Mouse (Mus musculus) splenic B cell, adult 2 months (primary cell): Measurements from ENCODE around the gene Hist1h2bk.
"Not testable (repeated sequence)": the region's sequence is repeated elsewhere in the genome, so short reads cannot be mapped to it uniquely, and the experiment has no call there.

Experiments
- DNase-seq: peaks from one replicate; pipeline ENCODE4 v3.0.0-alpha.2; 2011; ENCODE audit warnings: low read depth, low spot score
- H3K27me3 ChIP-seq: 2 replicates; pipeline ENCODE4 v1.6.1; 2012; ENCODE audit warnings: mild to moderate bottlenecking, low read length, moderate library complexity, mixed read lengths; ENCODE audit not compliant: control insufficient read depth, poor library complexity, insufficient read depth, severe bottlenecking
- H3K36me3 ChIP-seq: 2 replicates; pipeline ENCODE4 v1.6.1; 2012; ENCODE audit warnings: mild to moderate bottlenecking, low read length, moderate library complexity, mixed read lengths; ENCODE audit not compliant: control insufficient read depth, poor library complexity, insufficient read depth, severe bottlenecking

Hist1h2bk gene

DNA sequence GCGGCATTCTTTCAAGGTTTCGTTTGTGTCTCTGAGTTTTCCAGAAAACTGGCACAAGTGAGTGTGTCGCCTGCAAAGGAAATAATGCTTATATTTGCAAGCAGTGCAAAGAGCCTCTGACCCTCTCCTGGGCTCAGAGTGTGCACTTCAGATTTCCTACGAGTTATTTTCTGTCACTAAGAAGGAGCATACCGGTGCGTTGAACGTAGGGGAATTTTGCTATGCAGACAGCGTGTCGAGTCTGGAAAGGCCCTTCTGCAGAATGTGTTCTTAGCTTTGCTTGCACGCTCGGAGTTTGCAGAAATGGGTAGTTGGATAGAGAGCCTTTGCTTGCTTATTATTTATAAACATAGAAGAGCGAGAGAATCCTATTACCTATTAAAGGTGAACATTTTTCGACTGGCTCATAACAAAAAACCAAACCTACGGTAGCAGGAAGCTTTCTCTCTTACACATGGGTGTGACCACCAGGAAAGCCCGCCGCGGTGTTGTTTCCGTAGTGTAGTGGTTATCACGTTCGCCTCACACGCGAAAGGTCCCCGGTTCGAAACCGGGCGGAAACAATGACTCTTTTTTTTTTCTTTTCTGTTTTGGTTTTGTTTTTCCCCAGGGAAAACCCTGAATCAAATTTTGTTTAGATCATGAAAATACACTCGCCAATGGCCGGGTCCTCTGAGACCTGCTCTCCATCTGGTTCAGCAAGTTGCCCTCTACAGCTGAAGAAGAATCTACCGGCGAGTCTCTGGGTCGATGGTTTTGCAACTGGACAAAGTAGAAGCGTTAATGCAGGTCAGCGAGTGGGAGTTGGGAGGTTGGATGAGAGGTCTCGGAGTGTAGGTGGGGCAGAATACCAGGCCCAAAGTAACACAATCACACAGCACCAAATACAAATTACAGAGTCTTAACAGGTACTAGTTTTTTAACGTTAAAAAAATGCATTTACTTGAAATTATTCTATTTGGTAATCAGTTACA, 9.3 kb upstream of the Hist1h2bk start:
- Histone ChIP-seq H3K27me3 (no peaks in the 10 kb centered on the region), H3K36me3 (no peaks in the 10 kb centered on the region)
- DNase-seq: peak; percentile 91

DNA sequence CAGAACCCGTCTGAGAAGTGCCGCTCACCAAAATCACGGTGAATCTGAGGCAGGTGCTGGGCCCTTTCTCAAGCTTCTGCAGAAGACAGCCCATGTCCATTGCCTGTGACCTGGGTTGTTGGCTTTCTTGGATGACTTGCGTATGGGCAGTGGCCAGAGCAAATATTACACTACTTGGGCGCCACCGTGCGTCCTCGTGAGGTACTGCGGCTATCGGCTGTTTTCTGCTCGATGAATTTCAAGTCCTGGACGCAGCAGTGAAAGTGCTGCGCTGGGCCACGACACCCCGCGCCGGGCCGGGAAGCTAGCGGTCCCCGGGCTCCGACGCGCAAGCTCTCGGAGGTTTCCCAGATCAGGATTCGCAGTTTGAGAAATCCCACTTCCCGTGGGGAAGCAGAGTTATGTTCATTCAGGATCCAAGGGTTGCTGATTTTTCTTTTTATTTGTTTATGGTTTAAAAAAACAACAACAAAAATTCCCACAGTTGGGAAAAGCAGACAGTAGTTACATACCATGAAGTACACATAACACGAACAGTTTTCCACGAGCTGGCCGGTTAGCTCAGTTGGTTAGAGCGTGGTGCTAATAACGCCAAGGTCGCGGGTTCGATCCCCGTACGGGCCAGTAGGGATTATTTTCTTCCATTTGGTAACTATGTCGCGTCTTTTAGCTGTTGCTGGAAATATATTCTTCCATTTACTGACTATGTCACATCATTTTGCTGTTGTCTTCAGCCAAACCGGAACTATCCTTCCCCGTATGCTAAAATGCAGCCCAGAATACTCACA, 6.8 kb upstream of the Hist1h2bk start:
- DNase-seq: peak; percentile 96
- no peaks in the 10 kb centered on the region for H3K27me3 ChIP-seq
- H3K36me3 ChIP-seq: no peaks in the 10 kb centered on the region

DNA sequence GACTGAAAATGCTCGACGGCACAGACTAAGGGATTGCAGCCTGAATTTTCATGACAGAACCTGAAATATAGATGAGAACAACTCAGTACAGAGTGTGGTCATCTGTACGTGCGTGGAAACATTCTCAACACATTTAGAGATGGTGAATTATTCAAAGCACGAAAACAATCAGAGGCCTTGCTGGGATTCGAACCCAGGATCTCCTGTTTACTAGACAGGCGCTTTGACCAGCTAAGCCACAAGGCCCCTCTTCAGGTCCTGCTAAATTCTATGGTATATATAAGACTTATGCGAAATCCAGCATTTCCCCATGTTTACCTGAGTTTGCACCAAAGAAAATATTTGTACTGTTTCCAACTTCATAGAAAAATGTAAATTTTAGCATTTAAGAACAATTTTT, 5.7 kb upstream of the Hist1h2bk start:
- DNase-seq: no peak

DNA sequence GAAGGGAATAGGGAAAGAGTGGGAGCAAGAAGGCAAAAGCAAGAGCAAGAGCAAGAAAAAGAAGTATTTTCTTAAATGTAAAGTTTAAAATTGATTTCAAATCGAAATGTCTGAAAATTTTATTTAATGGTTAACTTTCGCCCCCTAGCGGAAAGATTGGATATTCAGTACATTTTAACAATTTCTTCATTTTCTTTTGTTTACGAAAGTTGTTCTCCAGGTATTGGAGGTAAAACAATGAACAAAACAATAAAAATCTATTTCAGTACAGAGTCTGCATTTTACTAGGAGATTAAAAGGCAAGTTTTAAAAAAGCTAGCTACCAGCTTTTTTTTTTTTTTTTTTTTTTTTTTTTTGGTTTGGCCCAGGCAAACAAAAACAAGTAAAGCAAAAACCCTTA, 5.2 kb upstream of the Hist1h2bk start:
- Histone ChIP-seq H3K36me3 (no peaks in the 10 kb centered on the region), H3K27me3 (no peaks in the 10 kb centered on the region)
- peak; percentile 76 for DNase-seq

More for the DNA sequence above, 5.7 kb upstream of the Hist1h2bk start:
- no peaks in the 10 kb centered on the region for H3K27me3 ChIP-seq
- no peaks in the 10 kb centered on the region for H3K36me3 ChIP-seq

DNA sequence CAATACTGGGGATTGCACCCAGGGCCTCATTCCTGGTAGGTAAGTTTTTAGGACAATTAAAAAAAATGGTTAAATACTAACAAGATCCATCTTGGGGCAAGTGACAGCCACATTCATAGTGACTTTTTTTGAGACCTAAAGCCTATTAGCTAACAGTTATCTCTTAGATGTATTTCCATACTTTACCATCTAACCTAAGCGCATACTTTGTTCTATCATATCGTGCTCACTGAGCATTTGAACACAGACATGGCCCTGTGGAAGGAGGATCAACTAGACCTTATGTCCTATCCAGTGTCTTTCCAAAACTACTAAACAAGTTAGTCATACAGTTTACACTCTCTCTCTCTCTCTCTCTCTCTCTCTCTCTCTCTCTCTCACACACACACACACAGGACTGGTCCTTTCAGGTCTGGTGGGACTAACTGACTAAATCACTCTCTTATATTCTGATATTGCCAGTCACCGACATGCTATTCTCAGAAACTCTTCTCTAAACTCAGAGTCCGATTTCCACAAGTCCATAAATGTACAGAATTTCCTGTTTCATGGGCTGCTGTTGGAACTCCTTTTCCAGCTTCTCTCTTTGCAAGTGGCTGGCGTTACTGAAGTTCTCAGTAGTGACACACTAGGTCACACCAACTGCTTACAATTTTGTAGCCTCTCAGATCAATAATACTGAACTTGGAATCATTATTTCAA, 1.8 kb upstream of the Hist1h2bk start:
- no peaks in the 10 kb centered on the region for H3K36me3 ChIP-seq
- no peak for DNase-seq
- H3K27me3 ChIP-seq: no peaks in the 10 kb centered on the region

DNA sequence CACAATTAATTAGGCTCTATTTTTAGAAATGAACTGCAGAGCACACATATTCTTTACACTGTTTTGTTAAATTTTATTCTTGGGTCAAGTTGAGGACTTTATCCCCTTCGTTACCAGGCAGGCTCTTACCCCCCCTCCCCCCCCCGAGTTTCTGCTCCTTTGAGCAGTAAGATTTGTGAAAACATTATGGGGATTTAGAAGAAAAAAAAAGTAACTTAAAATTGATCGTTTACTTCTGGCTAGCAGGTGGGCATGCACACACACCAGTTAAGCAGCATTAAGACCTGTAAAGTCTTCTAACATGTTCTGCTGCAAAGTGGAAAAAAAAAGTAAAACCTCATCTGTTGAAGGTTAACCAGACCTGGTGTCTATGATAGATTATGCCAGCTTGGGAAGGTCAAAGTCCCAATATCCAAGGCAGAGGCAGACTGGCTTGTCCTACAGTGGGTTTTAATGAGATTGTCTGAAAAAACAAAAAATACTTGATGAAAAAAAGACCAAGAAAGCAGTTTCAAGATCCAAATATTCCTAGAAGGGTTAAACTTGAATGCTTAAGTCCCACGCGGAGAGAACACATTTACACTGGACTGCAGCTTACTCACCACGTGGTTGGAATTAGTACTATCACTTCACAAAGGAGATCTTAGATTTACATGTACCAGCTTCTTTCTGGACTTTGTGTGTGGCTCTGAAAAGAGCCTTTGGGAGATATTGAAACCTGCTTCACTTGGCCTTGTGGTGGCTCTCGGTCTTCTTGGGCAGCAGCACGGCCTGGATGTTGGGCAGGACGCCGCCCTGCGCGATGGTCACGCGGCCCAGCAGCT, 1.0 kb upstream of the Hist1h2bk start:
- no peak for DNase-seq
- Histone ChIP-seq H3K36me3 (no peaks in the 10 kb centered on the region), H3K27me3 (no peaks in the 10 kb centered on the region)

DNA sequence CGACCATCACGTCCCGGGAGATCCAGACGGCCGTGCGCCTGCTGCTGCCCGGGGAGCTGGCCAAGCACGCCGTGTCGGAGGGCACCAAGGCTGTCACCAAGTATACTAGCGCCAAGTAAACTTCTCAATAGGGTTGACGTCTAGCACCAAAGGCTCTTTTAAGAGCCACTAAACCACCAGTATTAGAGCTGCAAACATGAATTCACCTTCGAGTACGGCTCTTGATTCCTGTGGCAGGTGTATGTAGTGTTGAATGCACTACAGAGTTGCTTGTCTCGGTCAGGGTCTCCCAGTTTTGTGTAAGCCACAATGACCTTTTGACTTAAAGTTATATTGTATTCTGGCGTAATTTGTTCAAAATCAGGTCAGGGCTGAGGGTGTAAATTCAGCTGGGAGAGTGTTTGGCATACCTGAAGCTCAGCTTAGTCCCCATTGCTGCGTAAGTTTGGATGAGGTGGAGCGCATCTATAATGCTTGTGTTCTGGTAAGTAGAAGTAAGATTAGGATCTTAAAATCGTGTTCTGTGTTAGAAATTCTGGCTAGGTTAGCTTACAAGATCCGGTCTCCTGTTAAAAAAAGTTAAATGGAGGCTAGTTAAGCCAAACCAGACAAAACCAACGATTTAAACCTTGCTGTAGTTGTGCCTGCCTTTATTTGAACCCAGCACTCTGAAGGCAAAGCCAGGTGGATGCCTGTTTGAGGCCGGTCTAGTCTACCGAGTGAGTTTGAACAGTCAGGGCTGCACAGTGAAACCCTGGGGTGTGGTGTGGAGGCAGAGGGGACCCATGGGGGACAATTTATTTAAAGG, 683 bp downstream of the Hist1h2bk start:
- Histone ChIP-seq H3K36me3 (no peaks in the 10 kb centered on the region), H3K27me3 (no peaks in the 10 kb centered on the region)
- no peak for DNase-seq

DNA sequence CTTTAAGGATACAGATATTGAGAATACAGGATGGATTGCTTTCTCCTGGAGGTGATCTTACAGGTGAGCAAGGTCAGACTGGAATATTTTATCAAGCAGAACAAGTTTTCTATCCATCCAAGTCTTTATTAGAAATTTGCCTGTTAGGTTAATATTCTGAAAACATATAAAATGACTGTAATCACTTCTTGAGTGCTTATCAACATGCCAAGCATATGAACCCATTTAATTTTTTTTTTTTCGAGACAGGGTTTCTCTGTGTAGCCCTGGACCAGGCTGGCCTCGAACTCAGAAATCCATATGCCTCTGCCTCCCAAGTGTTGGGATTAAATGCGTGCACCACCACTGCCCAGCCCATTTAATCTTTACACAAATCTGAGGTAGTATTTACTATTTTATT, 1.3 kb downstream of the Hist1h2bk start:
- no peak for DNase-seq
- Histone ChIP-seq H3K36me3 (no peaks in the 10 kb centered on the region), H3K27me3 (no peaks in the 10 kb centered on the region)

DNA sequence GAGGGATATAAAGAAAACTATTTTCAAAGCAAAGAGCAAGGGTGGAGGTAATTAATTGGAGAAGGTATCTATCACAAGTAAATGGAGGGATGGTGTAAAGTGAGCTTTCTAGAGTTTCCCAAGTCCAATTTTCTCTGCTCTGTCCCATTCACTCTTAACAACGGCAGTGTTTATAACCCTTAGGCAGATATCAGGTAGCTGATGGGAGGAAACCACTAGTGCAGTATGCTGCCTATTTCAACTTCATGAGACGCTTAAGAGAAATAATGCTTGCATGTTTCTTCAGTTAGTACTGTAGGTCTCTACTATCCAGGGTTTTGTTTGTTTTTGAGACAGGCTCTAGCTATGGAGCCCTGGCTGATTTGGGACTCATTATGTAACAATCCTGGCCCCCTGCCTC, 1.7 kb downstream of the Hist1h2bk start:
- Histone ChIP-seq H3K36me3 (no peaks in the 10 kb centered on the region), H3K27me3 (no peaks in the 10 kb centered on the region)
- no peak for DNase-seq

DNA sequence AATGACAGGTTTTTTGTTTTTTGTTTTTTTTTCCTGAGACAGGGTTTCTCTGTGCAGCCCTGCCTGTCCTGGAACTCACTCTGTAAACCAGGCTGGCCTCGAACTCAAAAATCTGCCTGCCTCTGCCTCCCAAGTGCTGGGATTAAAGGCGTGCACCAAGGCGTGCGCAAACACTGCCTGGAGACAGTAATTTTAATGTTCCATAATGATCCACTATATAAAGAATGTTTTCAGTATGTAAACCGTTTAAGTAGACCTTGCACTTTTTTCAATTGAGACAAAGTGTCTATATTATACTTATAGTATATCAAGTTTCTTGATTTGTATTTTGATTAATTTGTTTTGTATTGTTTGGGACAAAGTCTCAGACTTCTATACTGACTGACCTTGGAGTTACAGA, 3.7 kb downstream of the Hist1h2bk start:
- no peaks in the 10 kb centered on the region for H3K27me3 ChIP-seq
- H3K36me3 ChIP-seq: no peaks in the 10 kb centered on the region
- no peak for DNase-seq

DNA sequence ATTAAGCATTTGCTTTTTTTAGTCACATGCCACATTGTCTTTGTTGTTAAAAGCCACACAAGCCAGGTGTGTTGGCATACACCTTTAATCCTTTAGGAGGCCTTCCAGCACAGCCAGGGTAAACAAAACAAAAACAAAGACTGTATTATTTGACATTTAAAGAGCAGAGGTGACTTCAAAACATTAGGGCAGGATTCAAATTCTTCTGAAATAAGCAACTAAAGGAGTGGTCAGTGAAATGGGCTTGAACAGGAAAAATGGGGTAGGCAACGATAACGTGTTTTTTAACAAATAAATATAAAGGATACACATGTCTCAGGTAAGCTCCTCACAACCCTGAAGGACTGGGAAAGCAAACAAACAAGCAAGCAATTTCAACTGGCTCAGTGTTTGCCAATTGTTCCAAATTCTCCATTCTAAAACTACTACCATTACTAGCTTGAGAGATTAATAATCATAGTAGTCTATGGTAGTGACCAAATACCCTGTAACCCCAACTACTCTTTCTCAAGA, 4.3 kb downstream of the Hist1h2bk start:
- Histone ChIP-seq H3K27me3 (no peaks in the 10 kb centered on the region), H3K36me3 (no peaks in the 10 kb centered on the region)
- no peak for DNase-seq

DNA sequence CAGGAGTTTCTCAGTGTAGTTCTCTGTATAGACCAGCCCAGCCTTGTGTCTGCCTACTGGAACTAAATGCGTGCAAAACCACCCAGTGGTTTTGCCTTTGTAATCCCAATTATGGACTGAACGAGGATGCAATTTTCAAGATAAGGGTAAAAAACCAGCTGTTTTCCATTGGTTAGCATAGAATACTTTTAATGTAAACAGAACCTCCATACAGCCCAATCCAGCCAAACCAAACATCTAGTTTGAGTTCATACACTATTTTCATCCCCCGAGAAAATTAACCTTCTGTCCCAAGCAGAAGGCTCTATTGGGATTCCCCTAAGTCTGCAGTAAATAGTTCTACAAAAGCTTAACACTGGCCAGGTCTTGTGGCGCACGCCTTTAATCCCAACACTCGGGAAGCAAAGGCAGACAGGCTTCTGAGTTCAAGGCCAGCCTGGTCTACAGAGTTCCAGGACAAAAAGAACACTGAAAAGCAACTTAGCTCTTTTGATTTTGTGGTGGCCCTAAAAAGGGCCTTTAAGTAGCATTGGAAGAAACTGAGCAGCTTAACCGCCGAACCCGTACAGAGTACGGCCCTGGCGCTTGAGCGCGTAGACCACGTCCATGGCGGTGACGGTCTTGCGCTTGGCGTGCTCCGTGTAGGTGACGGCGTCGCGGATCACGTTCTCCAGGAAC, 4.9 kb downstream of the Hist1h2bk start:
- no peaks in the 10 kb centered on the region for H3K27me3 ChIP-seq
- DNase-seq: peak; percentile 59
- H3K36me3 ChIP-seq: no peaks in the 10 kb centered on the region

DNA sequence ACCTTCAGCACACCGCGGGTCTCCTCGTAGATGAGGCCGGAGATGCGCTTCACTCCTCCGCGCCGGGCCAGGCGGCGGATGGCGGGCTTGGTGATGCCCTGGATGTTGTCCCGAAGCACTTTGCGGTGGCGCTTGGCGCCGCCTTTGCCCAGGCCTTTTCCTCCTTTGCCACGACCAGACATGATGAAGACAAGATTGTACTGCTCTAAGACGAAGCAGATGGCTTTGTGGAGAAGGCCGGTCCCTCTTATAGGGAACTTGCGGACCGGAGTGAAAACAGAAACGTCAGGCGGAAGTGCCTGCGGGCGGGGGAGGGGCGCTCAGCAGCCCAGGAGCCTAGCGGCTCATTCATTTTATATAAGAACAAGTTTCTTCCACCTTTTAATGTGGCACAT, 5.5 kb downstream of the Hist1h2bk start, which contains the start of gene Hist1h4i:
Gene Hist1h4i, minus strand, starts transcription at position 221 of the 395 bp plus-strand sequence.
- DNase-seq: peak; percentile 98
- not testable (repeated sequence) for H3K27me3 ChIP-seq, H3K36me3 ChIP-seq
